Comparison of ENCODE assay signal across 15 mouse cellular contexts in genomic region chr14:27130676-27131075, GRCm38 (mm10).
"Had no signal": no experiment of that assay in that cellular context is flagged by ENCODE, and none has a peak within 500 bp of the region (broad histone marks: within the 10 kb centered on the region; RNA-seq: fewer than 3 reads in every experiment).

No protein-coding gene starts in this region.

- DNase-seq: lung, adult 18-20 months; lung, embryonic 14.5 days; lung, postnatal 10 days; lung, postnatal 4 days; midbrain, embryonic 14.5 days; right cerebral cortex, postnatal 14 days; spleen, adult 18-20 months; thymus, adult 18-20 months; thymus, postnatal 14 days; thymus, postnatal 36 days had no signal

- H3K4me1 ChIP-seq: midbrain, embryonic 10.5 days; midbrain, embryonic 12.5 days; neural tube, embryonic 13.5 days; neural tube, embryonic 15.5 days had no signal

- H3K27ac ChIP-seq: midbrain, embryonic 10.5 days; midbrain, embryonic 12.5 days; neural tube, embryonic 13.5 days; neural tube, embryonic 15.5 days had no signal

- H3K4me3 ChIP-seq: midbrain, embryonic 10.5 days; midbrain, embryonic 12.5 days; myocyte; neural tube, embryonic 13.5 days; neural tube, embryonic 15.5 days had no signal

- H3K27me3 ChIP-seq: midbrain, embryonic 12.5 days; neural tube, embryonic 13.5 days; neural tube, embryonic 15.5 days had no signal

- H3K36me3 ChIP-seq: midbrain, embryonic 10.5 days; midbrain, embryonic 12.5 days; neural tube, embryonic 13.5 days; neural tube, embryonic 15.5 days had no signal
